Mouse (Mus musculus) naive thymus-derived CD4-positive, alpha-beta T cell, adult 5 months (primary cell): ENCODE measurements around the gene Car4. TPM values are rescaled to one million over a fixed set of nuclear protein-coding genes. Genes with fewer than 3 reads are reported as not detected.

ENCODE experiments used
- polyA plus RNA-seq: library from polyadenylated mRNA; unstranded; fragments of 100-300 nt; shearing (Covaris generic); gene quantifications from one replicate; pipeline ENCODE4 v1.2.1, GENCODE M21; 2017

The Car4 gene
- polyA plus RNA-seq = not detected

DNA sequence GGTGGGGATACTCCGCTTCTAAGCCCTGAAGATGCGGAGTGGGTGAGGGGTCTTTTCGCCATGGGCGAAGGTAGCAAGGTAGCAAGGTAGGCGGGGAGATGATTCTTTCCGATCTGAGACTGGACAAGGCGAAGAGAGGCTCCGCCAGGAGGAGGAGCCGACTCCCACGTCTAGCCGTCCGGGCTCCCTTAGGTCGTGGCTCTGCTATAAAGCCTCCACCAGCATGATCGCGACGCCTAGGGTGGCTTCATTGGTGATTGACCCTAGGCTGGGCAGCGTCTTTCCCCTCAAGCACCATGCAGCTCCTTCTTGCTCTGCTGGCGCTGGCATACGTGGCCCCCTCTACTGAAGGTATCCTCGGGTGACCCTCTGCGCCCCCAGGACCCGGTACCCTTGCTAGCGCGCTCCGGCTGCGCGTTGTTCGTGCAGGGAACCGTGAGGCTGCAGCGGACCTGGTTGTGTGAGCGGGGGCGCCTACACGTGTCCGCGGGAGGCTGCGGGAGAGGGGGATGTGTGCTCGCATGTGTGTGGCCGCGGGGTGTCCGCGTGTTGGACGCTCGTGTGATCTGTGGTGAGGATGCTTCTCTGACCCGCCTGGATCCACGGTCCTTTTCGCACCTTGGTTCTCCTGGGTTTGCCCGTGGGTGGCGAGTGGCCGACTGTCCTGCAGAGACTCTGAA lies at the start of gene Car4:
Gene Car4 (plus strand): TSS at position 196 of the 680 bp plus-strand sequence.

DNA sequence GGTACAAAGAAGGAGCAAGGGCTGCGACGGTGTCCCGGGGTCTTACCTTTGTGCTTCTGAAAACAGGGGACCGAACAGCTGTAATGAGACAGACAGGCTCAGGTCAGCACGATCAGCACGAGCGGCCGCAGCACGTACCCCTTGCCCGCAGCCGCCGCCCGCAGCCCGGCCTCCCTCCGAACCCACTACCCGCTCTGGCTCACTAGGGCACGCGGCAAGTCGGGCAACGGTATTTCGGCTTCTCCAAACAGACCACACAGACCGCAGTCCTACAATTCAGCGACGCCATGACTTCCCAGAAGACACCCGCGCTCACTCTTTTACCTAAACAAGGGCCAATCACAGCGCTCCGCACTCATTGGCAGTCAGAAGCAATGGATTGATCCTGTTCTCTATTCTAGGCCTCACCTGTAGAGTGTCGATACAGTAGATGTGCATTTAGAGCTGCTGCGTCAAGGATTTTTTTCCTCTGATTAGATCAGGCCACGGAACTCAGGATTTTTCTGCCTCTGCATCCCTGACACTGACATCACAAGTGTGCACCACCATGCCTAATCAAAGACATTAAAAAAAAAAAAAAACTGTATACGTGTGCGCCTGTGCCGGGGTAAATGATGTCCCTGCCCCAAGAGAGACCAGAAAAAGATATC lies 41.4 kb upstream of the Car4 start, which contains the start of gene Znhit3:
Gene Znhit3 (minus strand): TSS at position 314 of the 650 bp plus-strand sequence.

Other genes with a start within 250 kb of the Car4 start
- 39.7 TPM for gene Mrm1, start 138.3 kb upstream of the Car4 start, polyA plus RNA-seq
- gene Dhrs11, start 128.8 kb upstream of the Car4 start, polyA plus RNA-seq = 20.3 TPM
- 157 TPM for gene Ggnbp2, start 87.0 kb upstream of the Car4 start, polyA plus RNA-seq
- gene Myo19, start 77.6 kb upstream of the Car4 start, polyA plus RNA-seq = 1.7 TPM
- gene Pigw, start 77.5 kb upstream of the Car4 start, polyA plus RNA-seq = 4.5 TPM
- gene Znhit3, start 41.4 kb upstream of the Car4 start, polyA plus RNA-seq = 33.2 TPM
- gene Usp32, start 182.4 kb downstream of the Car4 start, polyA plus RNA-seq = 18.1 TPM
- gene 1700125H20Rik, start 212.6 kb downstream of the Car4 start, polyA plus RNA-seq = not detected